Mouse (Mus musculus) stomach, postnatal 0 days (tissue): ENCODE results near the gene Slc26a6.

Experiments used
- CTCF ChIP-seq: IDR thresholded peaks from 2 replicates; pipeline ENCODE4 v1.5.1; 2016; ENCODE audit warnings: antibody characterized with exemption, low read depth, mild to moderate bottlenecking, moderate library complexity
- EP300 ChIP-seq: optimal IDR thresholded peaks from 2 replicates; pipeline ENCODE3; 2016; ENCODE audit warnings: antibody characterized with exemption

GRCm38 (mm10) chr9:108815557-108815956 lies 37.5 kb upstream of the Slc26a6 start:
- TF ChIP-seq CTCF (no peak), EP300 (no peak)
